Mouse (Mus musculus) ovary, postnatal 36 days (tissue): ENCODE measurements at regions not wholly inside any gene's neighbourhood (a gene's known extent, or its start where the extent isn't known, plus 50 kb on each side); places are given as distances from the start of the nearest gene placed in this dataset.

Experiments used
- DNase-seq: peaks from one replicate; pipeline ENCODE4 v3.0.0; 2022; ENCODE audit warnings: low spot score, mixed read lengths

- no peak for DNase-seq
Measured at GRCm38 (mm10) chr4:124542696-124543095, 67.9 kb downstream of the 3100002H09Rik start.

- DNase-seq = no peak
Measured at GRCm38 (mm10) chr4:124538471-124538870, 72.1 kb downstream of the 3100002H09Rik start.

GRCm38 (mm10) chr4:124537681-124538080 lies 72.9 kb downstream of the 3100002H09Rik start:
- no peak for DNase-seq

GRCm38 (mm10) chr4:124533614-124534013 lies 77.0 kb downstream of the 3100002H09Rik start:
- no peak for DNase-seq

GRCm38 (mm10) chr4:124530596-124530995 lies 80.0 kb downstream of the 3100002H09Rik start:
- DNase-seq = no peak

- DNase-seq = no peak
Measured at GRCm38 (mm10) chr4:124526822-124527221, 83.8 kb downstream of the 3100002H09Rik start.

GRCm38 (mm10) chr4:124526362-124526761 lies 84.2 kb downstream of the 3100002H09Rik start:
- no peak for DNase-seq

GRCm38 (mm10) chr4:124520309-124520708 lies 90.3 kb downstream of the 3100002H09Rik start:
- DNase-seq = no peak

- no peak for DNase-seq
Measured at GRCm38 (mm10) chr4:124511761-124512160, 98.8 kb downstream of the 3100002H09Rik start.

GRCm38 (mm10) chr4:124510816-124511215 lies 99.8 kb downstream of the 3100002H09Rik start:
- DNase-seq = no peak

- no peak for DNase-seq
Measured at GRCm38 (mm10) chr4:124509695-124510094, 100.9 kb downstream of the 3100002H09Rik start.

GRCm38 (mm10) chr4:124506083-124506647 lies 104.4 kb downstream of the 3100002H09Rik start:
- DNase-seq = no peak

- DNase-seq = no peak
Measured at GRCm38 (mm10) chr4:124501785-124502184, 108.8 kb downstream of the 3100002H09Rik start.

- no peak for DNase-seq
Measured at GRCm38 (mm10) chr4:124498043-124498442, 112.6 kb downstream of the 3100002H09Rik start.

GRCm38 (mm10) chr4:124485941-124486581 lies 124.5 kb downstream of the 3100002H09Rik start:
- DNase-seq = no peak

- DNase-seq = no peak
Measured at GRCm38 (mm10) chr4:124484613-124485586, 125.7 kb downstream of the 3100002H09Rik start.

- no peak for DNase-seq
Measured at GRCm38 (mm10) chr4:124477870-124478301, 132.7 kb downstream of the 3100002H09Rik start.

- no peak for DNase-seq
Measured at GRCm38 (mm10) chr4:124477359-124477868, 133.2 kb downstream of the 3100002H09Rik start.

- no peak for DNase-seq
Measured at GRCm38 (mm10) chr4:124465229-124465820, 145.3 kb downstream of the 3100002H09Rik start.

GRCm38 (mm10) chr4:124455511-124456338 lies 154.9 kb downstream of the 3100002H09Rik start:
- no peak for DNase-seq

- no peak for DNase-seq
Measured at GRCm38 (mm10) chr4:124451131-124451530, 159.5 kb downstream of the 3100002H09Rik start.
